Mouse (Mus musculus) lung, postnatal 10 days (tissue): Measurements from ENCODE around the gene Mrtfb.

Experiments
- DNase-seq: peaks from one replicate; pipeline ENCODE4 v3.0.0; 2021

The Mrtfb gene

GRCm38 (mm10) chr16:13255855-13256635 is at the start of gene Mrtfb:
Gene Mrtfb (plus strand): TSS chr16:13256481.
- DNase-seq = peak; percentile 94

DNA sequence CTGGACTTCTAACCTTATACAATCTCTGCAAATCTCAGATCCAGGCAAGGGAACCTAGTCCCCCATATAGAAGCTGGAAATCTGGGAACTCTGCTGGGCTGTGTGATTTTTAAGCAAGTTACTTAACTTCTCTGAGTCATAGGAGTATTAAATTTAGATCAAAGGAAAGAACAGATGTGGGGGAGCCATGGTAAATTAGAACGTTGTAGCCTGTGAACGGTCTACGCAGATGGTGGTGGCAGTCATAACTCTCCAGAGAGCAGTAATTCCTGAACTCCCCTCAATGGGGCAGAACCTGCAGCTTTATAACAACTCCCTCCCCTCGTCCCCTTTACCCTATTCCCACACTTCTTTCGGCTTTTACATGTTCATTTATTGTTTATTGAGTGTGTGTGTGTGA is 48.6 kb upstream of the Mrtfb start:
- DNase-seq = no peak

GRCm38 (mm10) chr16:13208087-13208486 is 48.2 kb upstream of the Mrtfb start:
- DNase-seq = no peak

DNA sequence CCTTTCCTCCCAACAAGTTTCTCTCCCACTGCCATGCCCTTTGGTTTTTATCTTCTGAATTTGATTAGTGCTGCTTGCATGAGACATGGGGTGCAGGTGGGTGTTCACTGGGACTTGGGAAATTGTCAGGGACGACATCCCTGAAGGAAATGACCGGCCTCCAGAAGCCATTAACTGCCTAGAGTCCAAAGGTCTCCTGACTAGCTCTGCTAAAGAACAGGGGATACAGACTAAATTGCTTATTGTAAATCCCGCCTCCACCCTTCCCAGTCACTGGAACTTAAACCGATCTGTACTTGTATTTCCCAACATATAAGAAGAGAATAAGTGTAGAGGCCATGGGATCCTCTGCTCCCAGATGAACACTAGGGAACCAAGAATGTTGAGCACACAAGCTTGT is 43.5 kb upstream of the Mrtfb start:
- no peak for DNase-seq

- peak; percentile 58 for DNase-seq
Observed at GRCm38 (mm10) chr16:13216116-13216952, 39.9 kb upstream of the Mrtfb start.

GRCm38 (mm10) chr16:13217951-13218350 is 38.3 kb upstream of the Mrtfb start:
- DNase-seq = no peak

DNA sequence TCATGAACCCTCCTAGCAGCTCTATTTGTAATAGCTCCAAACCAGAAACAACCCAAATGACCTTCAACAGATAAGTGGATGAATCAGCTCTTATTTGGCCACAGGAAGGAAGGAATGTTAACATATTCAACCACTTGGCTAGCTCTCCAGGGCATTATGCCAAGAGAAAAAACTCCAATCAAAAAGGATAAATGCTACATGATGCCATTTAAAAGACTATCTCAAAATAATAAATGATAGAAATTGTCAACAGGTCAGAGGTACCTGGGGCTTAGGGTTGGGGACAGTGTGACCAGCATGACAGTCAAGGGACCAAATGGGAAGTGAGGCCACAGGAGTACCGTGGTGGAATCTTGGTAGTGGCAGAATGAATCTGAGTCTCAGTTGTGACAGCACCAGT is 34.8 kb upstream of the Mrtfb start:
- DNase-seq = peak; percentile 41

DNA sequence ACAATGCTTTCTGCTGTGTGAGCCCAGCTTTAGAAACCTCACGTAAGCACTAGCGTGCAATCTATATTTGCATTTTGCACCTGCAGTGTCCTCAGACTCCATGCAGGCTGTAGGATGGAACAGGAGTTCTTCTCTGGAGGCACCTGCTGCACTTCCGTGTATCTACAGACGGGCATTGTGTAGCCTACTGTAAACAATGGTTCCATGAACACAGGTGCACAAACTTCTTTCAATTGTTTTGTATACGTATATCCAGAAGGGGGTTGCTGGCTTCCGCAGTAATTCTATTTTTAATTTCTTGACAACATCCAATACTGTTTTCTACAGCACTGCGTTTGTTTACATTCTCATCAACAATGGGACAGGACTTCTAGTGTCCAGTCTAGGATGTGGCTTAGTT is 24.2 kb upstream of the Mrtfb start:
- DNase-seq = peak; percentile 35

DNA sequence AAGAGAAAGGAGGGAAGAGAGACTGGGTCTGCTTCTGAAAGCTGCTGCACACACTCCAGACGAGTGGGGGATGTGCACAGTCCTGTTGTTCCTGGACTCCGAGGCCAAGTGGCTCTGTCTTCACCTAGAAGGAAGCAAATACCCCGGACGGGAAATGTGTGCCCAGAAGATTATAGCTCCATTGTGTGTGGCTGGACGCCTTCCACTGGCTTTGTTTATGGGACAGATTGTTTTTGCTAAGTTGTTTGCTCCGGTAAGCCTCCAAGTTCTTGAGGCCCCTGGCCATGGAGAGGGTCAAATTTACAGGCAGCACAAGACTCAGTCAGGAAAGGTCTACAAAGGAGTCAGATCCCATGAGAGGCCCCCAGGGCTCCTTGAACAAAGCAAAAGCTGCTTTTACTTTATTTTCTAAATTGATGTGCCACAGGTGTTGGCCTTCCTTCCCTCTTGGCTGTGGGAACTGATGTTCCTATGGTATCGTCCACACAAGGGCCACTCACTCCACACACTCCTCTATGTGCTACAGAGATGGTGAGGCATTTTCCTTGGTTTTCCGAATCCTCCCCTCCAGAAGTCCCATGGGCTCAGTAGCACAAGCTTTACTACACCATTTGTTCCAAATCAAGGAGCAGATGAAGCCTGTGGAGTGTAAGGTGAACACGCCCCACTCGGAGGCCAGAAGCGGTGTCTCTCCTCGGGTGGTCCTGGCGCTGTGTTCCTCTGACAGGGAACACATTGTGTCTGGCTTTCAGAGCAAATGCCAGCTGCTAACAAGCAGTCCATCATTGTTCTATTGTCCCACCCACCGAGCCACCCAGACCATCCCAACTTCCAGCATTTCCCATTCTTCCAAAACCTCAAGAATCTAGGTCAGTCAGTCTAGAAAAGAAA is 23.1 kb upstream of the Mrtfb start:
- DNase-seq = peak; percentile 86

- no peak for DNase-seq
Observed at GRCm38 (mm10) chr16:13239039-13239438, 17.2 kb upstream of the Mrtfb start.

DNA sequence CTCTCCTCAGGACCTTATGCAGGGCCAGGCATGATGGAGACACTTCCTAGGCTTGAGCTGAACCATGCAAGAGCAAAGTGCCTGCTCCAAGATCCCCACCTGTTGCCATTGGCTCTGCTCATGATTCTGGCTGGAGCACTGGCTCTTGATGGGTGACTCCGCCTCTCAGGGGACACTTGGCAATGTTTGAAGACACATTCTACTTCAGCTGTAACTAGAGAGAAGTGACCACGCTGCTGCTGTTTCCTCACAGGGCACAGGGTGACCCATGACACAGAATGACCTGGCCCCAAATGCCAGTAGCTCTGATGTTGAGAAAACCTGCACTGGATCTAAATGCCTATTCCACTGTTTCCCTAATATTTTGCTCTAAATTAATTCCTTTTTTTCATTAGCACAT is 16.7 kb upstream of the Mrtfb start:
- DNase-seq = peak; percentile 40

DNA sequence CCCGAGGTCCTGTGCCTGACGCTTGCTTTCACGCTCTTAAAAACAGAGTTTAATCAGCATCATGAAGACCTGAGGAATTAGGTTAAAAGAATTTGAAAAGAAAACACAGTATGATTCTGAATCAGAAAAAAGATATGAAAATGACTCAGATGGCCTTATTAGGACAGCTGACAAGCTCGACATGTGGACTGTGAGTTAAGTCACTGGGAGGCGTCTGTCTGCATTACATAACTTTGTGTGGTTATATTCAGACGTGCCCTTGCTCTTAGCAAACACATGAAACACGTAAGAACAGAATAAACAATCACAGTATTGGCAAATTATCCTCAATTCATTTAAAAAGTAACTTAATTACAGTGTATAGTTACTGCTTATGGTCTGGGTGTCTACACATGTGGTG is 16.0 kb upstream of the Mrtfb start:
- no peak for DNase-seq

GRCm38 (mm10) chr16:13245658-13246057 is 10.6 kb upstream of the Mrtfb start:
- DNase-seq = no peak

- no peak for DNase-seq
Observed at GRCm38 (mm10) chr16:13246855-13247254, 9.4 kb upstream of the Mrtfb start.

DNA sequence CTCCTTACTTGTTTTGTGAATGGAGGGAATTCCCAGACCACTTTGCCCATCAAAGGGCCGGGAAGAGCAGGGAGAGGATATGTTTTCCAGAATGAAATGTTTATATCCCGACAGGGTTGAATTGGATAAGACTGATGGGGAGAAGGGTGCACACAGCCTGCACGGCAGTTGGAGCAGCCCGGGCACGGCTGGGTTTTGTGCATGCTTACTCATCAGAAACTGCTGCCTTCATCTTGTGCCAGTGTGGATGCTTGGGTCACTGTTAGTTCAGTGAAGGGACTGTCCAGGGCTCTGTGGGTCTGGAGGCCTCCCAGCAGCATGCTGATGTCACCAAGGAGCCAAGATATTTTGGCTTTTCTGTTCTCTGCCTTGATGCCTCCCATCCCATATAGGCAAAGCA is 6.2 kb upstream of the Mrtfb start:
- DNase-seq = no peak

DNA sequence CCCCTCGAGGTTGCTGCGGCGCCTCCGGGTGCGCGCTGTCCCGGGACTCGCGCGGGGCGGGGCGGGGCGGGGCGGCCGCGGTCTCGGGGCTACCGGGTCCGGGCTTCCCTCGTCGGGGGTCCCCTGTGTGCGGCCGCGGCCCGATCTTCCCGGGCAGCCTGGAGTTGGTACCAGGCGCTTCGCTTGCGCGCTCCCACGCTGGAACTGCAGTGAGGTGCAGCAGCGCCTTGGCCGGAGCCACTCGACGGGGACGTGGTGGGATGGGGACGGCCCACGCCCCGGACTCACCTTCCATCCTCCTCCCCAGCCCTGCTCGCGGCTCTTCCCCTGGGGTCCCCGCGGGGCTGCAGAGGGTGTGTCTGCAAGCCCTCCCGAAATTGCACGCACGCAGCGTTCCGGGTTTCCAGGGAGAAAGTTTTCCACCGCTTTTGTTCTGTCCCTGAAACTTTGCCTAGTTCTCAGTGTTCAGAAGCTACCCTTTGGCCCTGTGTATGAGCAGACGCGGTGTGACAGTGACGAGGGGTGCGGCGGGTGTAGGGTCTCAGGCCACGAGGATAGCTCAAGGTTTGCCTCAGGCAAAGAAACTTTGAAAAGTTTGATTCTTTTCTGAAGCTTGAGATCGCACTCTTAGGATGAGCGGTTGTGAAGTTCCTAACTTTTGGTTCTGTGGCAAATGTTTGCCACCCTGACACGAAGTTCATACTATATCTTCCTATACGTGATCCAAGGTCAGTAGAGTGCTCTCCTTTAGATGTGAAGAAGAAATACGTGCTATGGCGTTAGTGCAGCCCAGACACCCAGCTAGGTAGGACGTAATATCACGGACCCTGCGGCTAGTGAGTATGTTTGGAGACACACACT is 616 bp downstream of the Mrtfb start:
- DNase-seq = peak; percentile 43

DNA sequence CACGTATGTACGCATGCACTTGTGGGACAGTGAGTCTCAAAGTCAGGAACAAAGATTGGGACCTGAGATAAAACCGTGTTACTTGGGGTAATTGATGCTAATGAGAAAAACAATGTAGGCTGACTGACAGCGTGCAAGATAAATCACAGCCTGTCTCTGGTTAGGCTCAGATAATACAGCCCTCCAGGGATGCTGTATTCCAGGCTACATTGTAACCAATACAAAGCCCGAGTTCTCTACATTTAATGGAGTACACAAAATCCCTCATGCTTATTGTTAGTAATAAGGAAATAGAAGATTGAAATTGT is 1.2 kb downstream of the Mrtfb start:
- DNase-seq = no peak

DNA sequence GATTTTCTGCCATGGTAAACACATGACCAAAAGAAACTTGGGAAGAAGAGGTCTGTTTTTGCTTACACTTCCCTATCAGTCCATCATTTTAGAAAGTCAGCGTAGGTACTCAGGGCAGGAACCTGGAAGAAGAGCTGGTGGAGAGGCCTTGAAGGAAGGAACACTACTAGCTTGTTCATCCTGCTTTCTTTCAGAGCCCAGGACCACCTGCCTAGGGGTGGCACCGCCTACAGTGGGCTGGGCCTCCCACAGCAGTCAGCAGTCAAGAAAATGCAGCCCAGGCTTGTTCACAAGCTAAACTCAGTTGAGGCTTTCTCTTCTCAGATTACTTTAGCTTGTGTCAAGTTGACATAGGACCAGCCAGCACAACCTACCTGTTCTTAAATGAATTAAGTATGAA is 2.7 kb downstream of the Mrtfb start:
- no peak for DNase-seq

DNA sequence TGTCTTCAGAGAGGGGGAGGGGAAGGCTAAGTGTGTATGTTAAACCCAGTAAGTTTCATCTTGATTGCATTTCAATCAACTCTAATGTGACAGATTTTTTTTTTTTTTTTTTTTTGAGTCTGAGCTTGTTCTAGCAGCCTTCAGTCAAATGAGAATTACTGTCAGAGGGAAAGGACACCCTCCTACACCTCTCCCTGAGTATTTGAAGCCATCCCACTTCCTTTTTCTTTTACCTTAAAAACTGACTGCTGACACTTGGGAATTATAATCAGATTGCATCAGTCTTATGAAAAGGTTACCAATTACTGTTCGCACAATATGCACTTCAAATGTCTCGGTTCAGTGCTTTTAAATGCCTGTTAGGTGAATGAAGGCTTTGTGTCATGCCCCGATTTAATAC is 10.0 kb downstream of the Mrtfb start:
- DNase-seq = no peak

GRCm38 (mm10) chr16:13267350-13267904 is 11.1 kb downstream of the Mrtfb start:
- no peak for DNase-seq

GRCm38 (mm10) chr16:13269426-13269825 is 13.1 kb downstream of the Mrtfb start:
- DNase-seq = no peak

- no peak for DNase-seq
Observed at GRCm38 (mm10) chr16:13276258-13276657, 20.0 kb downstream of the Mrtfb start.
